Mouse (Mus musculus): ENCODE results near the gene Map4k4. TPM values are rescaled to one million over a fixed set of nuclear protein-coding genes. Genes with fewer than 3 reads are reported as not detected.
A peak's percentile ranks its signal among the peaks of the same experiment; 100 is the strongest.

The Map4k4 gene
- total RNA-seq, 2 experiments from 2014 or later, result 98.8 to 114 TPM

DNA sequence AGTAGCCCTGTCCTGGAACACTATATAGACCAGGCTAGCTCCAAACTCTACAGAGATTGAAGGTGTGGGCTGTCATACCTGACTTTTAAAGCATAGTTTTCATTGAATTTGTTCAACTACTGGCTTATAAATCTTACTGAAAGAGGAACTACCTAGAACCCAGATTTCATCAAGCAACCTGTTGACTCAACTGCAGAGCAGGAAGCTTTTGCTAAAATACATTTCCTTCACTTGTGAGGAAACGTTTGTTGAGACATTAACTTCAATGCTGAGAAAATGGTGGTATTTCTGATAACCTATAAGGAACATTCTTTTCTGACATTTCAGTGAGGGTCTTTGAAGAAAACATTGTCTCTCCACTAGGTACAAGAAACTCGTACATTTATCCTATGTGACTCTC is 19.9 kb downstream of the Map4k4 start:
- no peak for DNase-seq (ENCODE audit: extremely low spot score in 1 of 2, low spot score in 2 of 2)
- no peak for TF ChIP-seq CTCF (IDR thresholded peaks at IDR 0.05)
- intact Hi-C loops (cut with DNase I), result no loop called here
- Histone ChIP-seq H3K4me3 (no peak overlapping the region), H3K27ac (no peak overlapping the region; the same call in 1 of the 2 replicates)

- intact Hi-C loops (cut with DNase I), result no loop called here
- H3K4me3 ChIP-seq, result no peak overlapping the region
- TF ChIP-seq CTCF (IDR thresholded peaks at IDR 0.05), result no peak
- DNase-seq (ENCODE audit: extremely low spot score in 1 of 2, low spot score in 2 of 2), result no peak
- H3K27ac ChIP-seq, result peak overlapping the region; percentile 87; the same call in 1 of the 2 replicates
Measured at GRCm38 (mm10) chr1:39921996-39922395, 21.3 kb downstream of the Map4k4 start.

DNA sequence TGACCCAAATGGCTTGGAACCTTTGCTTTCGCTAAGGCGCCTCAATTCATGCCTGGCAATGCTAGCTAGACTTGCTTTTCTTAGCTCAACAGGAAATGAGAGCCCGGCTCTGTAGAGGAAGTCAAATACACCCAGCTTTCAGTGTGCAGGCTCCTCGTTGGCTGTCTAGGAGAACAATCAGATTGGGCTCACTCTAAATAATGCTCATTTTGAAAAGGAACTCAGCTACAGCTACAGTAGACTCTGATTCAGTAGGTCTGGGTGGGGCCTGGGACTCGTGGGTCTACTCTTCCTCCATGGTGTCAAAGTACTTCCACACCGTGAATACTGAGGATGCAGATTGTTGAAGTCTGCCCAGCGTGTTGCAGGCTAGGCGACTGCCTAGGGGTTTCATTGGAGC is 22.0 kb downstream of the Map4k4 start:
- intact Hi-C loops (cut with DNase I), result no loop called here
- Histone ChIP-seq H3K4me3 (no peak overlapping the region), H3K27ac (peak overlapping the region; percentile 87)
- no peak for TF ChIP-seq CTCF (IDR thresholded peaks at IDR 0.05)
- DNase-seq (ENCODE audit: extremely low spot score in 1 of 2, low spot score in 2 of 2), result no peak

DNA sequence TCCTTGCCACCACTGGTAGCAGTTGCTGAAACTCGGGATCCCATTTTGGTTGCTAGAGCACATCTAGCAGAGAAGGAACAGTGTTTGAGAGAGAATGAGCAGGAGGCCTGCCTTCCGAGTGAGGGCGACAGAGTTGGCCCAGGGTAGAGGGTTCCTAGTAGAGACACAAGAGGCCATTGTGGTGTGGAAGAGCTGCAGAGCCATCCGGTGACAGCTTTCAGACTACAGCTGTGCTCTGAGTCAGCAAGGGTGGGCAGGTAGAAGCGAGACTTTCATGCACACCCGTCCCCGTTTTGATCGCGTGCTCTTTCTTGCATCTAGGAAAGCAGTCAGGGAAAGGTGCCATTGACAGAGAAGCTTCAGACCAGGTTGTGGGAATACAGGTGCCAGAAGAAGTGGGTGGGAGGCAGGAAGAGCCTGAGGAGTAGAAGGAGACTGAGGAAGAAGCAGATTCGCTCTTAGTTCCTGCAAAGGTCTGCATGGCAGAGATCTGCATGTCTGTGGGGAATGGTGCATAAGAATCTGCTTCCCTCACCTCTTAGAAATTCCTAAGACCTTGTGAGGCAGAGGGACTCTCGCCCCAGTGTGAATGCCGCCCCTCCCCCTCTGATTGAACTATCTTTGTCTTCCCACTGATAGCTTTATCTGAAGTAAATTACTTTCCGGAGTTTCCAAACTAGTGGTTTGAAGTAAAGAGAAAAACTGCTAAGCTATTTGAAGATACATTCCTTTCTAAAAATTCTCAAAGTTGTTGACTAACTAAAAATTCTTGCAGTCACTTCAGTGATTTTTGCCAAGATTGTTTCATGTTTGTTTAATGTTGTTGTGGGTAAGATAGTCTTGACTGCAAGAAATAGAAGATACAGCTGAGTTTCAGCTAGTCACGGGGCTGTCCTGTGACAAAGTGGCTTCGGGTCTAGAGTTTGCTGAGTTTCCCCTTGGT is 23.0 kb downstream of the Map4k4 start:
- intact Hi-C loops (cut with DNase I), result no loop called here
- TF ChIP-seq CTCF (IDR thresholded peaks at IDR 0.05), result no peak
- Histone ChIP-seq H3K27ac (peak overlapping the region; percentile 87), H3K4me3 (peak overlapping the region; percentile 23)
- no peak for DNase-seq (ENCODE audit: extremely low spot score in 1 of 2, low spot score in 2 of 2)

- Histone ChIP-seq H3K27ac (no peak overlapping the region), H3K4me3 (no peak overlapping the region)
- no peak for DNase-seq (ENCODE audit: extremely low spot score in 1 of 2, low spot score in 2 of 2)
- TF ChIP-seq CTCF (IDR thresholded peaks at IDR 0.05), result no peak
- intact Hi-C loops (cut with DNase I), result no loop called here
Measured at GRCm38 (mm10) chr1:39931055-39931454, 30.3 kb downstream of the Map4k4 start.

GRCm38 (mm10) chr1:39932216-39932739 is 31.6 kb downstream of the Map4k4 start:
- DNase-seq (ENCODE audit: extremely low spot score in 1 of 2, low spot score in 2 of 2), result no peak
- intact Hi-C loops (cut with DNase I), result no loop called here
- Histone ChIP-seq H3K27ac (no peak overlapping the region; the same call in 1 of the 2 replicates), H3K4me3 (no peak overlapping the region)
- no peak for TF ChIP-seq CTCF (IDR thresholded peaks at IDR 0.05)

- intact Hi-C loops (cut with DNase I), result no loop called here
- no peak for DNase-seq (ENCODE audit: extremely low spot score in 1 of 2, low spot score in 2 of 2)
- Histone ChIP-seq H3K4me3 (no peak overlapping the region), H3K27ac (no peak overlapping the region; the same call in 1 of the 2 replicates)
- no peak for TF ChIP-seq CTCF (IDR thresholded peaks at IDR 0.05)
Measured at GRCm38 (mm10) chr1:39932922-39933321, 32.2 kb downstream of the Map4k4 start.

DNA sequence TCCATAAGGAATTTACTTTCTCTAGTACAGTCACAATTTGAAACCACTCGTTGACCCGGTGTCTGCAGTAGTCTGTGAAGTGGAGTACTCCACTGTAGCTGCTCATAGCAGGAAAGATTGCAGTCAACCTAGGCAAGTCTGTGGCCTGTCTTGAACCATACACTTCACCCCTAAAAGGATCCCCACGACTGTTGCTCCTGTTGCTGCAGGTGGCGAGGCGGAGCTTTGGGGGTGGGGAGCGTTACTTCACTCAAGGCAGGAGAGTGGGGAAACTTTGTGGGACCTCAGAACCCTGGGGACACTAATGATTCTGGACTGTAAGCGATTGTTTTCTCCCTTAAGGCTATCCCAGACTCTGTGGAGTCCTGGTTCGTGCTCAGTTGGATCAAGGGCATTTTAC is 34.2 kb downstream of the Map4k4 start:
- TF ChIP-seq CTCF (IDR thresholded peaks at IDR 0.05), result no peak
- Histone ChIP-seq H3K4me3 (no peak overlapping the region), H3K27ac (no peak overlapping the region)
- DNase-seq (ENCODE audit: extremely low spot score in 1 of 2, low spot score in 2 of 2), result no peak
- intact Hi-C loops (cut with DNase I), result loop anchor here (5.0 kb wide), 4 partner anchors 33 to 248 kb away; partner anchors contain the start of gene Map4k4

- peak overlapping the region; percentile 32; the same call in 1 of the 2 replicates for H3K27ac ChIP-seq
- H3K4me3 ChIP-seq, result 0 out of 2 replicates have a peak overlapping the region, but pooled peaks have one; percentile 27
- TF ChIP-seq CTCF (IDR thresholded peaks at IDR 0.05), result no peak
- no peak for DNase-seq (ENCODE audit: extremely low spot score in 1 of 2, low spot score in 2 of 2)
- intact Hi-C loops (cut with DNase I), result loop anchor here (5.0 kb wide), 4 partner anchors 33 to 248 kb away; partner anchors contain the start of gene Map4k4
Measured at GRCm38 (mm10) chr1:39935616-39936015, 34.9 kb downstream of the Map4k4 start.

DNA sequence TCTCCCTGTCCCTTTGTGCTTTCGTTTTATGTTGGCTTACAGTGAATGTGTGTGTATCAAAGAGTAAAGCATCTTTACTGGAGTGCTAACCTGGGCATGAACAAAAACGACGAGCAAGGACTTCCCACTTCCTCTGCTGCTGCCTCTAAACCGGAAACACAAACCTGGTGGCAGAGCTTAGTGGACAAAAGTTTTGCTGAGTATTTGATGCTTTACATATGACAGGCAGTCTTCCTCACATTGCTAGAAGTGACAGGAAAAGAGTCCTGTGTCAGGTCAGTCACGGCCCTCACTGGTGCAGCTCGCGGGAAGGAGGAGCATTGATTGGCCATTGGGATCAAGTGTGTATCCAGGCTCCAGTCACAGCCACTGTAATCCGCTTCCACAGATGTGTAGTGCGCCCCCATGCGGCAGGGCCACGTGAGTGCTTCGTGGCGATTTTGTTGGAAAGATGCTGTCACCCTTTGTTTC is 35.7 kb downstream of the Map4k4 start:
- Histone ChIP-seq H3K27ac (peak overlapping the region; percentile 40; the same call in 1 of the 2 replicates), H3K4me3 (peak overlapping the region; percentile 32)
- intact Hi-C loops (cut with DNase I), result loop anchor here (5.0 kb wide), 4 partner anchors 34 to 249 kb away; partner anchors contain the start of gene Map4k4
- peak; percentile 82 for TF ChIP-seq CTCF (IDR thresholded peaks at IDR 0.05)
- DNase-seq (ENCODE audit: extremely low spot score in 1 of 2, low spot score in 2 of 2), result peak; percentile 78 to 81

- intact Hi-C loops (cut with DNase I), result loop anchor here (5.0 kb wide), 4 partner anchors 35 to 250 kb away; partner anchors contain the start of gene Map4k4
- TF ChIP-seq CTCF (IDR thresholded peaks at IDR 0.05), result no peak
- Histone ChIP-seq H3K27ac (peak overlapping the region; percentile 40; the same call in 1 of the 2 replicates), H3K4me3 (no peak overlapping the region; the same call in 1 of the 2 replicates)
- peak in 1 of 2 experiments; percentile 59 for DNase-seq (ENCODE audit: extremely low spot score in 1 of 2, low spot score in 2 of 2)
Measured at GRCm38 (mm10) chr1:39936934-39937333, 36.2 kb downstream of the Map4k4 start.

DNA sequence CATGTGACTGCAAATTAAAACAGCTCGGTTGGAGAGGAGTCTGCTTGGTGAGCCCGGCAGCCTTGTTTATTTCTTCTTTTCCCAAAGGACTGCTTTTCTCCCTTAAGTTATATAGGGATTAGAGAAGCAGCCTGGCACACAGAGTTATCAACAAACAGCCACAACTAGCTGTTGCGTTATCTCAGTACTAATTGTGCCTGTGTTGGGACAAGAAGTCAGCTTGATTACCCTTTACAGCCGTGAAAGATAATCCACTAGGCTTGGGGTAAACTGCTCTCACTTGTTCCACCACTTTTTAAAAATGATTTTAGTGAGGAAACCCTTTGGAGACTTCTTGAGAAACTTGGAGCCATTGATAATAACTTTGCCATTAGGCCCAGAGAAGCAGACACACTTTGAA is 36.9 kb downstream of the Map4k4 start:
- DNase-seq (ENCODE audit: extremely low spot score in 1 of 2, low spot score in 2 of 2), result no peak
- Histone ChIP-seq H3K4me3 (no peak overlapping the region), H3K27ac (peak overlapping the region; percentile 40; the same call in 1 of the 2 replicates)
- intact Hi-C loops (cut with DNase I), result loop anchor here (5.0 kb wide), 4 partner anchors 35 to 250 kb away; partner anchors contain the start of gene Map4k4
- TF ChIP-seq CTCF (IDR thresholded peaks at IDR 0.05), result no peak
